Mouse (Mus musculus) heart, postnatal 0 days (tissue): ENCODE measurements around the gene Schip1. TPM values are rescaled to one million over a fixed set of nuclear protein-coding genes. Genes with fewer than 3 reads are reported as not detected.

ENCODE experiments used
- ATAC-seq: fragments of 200-750 bp; cut with Nextera tagmentation; 2 replicates; pipeline ENCODE4 v1.8.0; 2017; ENCODE audit warnings: low read depth, moderate number of reproducible peaks, moderate library complexity; ENCODE audit not compliant: insufficient read depth
- DNase-seq: peaks from one replicate; pipeline ENCODE4 v3.0.0-alpha.2; 2016; ENCODE audit warnings: low spot score
- H3K27ac ChIP-seq: fragments of 300-500 bp; sonication (generic); 2 replicates; pipeline ENCODE4 v1.5.1; 2014; ENCODE audit warnings: low read depth, mild to moderate bottlenecking
- H3K27me3 ChIP-seq: fragments of 300-500 bp; sonication (generic); 2 replicates; pipeline ENCODE4 v1.6.1; 2014; ENCODE audit warnings: low read length, mixed read lengths; ENCODE audit not compliant: control insufficient read depth, insufficient read depth
- H3K36me3 ChIP-seq: fragments of 300-500 bp; sonication (generic); replicated peaks from 2 replicates; pipeline ENCODE4 v1.6.1; 2014; ENCODE audit warnings: low read length, mixed read lengths; ENCODE audit not compliant: control insufficient read depth, insufficient read depth
- H3K4me1 ChIP-seq: fragments of 300-500 bp; sonication (generic); 2 replicates; pipeline ENCODE4 v1.6.1; 2014; ENCODE audit warnings: antibody characterized with exemption; ENCODE audit not compliant: control insufficient read depth, insufficient read depth
- H3K4me2 ChIP-seq: fragments of 300-500 bp; sonication (generic); 2 replicates; pipeline ENCODE4 v1.6.1; 2014; ENCODE audit warnings: low read depth, mild to moderate bottlenecking, low read length, moderate library complexity
- H3K4me3 ChIP-seq: fragments of 300-500 bp; sonication (generic); 2 replicates; pipeline ENCODE4 v1.5.1; 2014; ENCODE audit warnings: low read depth, low read length
- H3K9ac ChIP-seq: fragments of 300-500 bp; sonication (generic); replicated peaks from 2 replicates; pipeline ENCODE4 v1.6.1; 2014; ENCODE audit warnings: low read depth, low read length, mixed read lengths
- H3K9me3 ChIP-seq: fragments of 300-500 bp; sonication (generic); replicated peaks from 2 replicates; pipeline ENCODE4 v1.6.1; 2016; ENCODE audit warnings: low read length; ENCODE audit not compliant: control insufficient read depth
- CTCF ChIP-seq: IDR thresholded peaks from 2 replicates; pipeline ENCODE4 v1.5.1; 2016; ENCODE audit warnings: antibody characterized with exemption, control low read depth, low read depth
- EP300 ChIP-seq: IDR thresholded peaks from 2 replicates; pipeline ENCODE4 v1.6.1; 2016; ENCODE audit warnings: antibody characterized with exemption, low read depth
- WGBS: fragments of 180-500 bp; shearing (Covaris S2); extraction: QIAGEN DNeasy Blood & Tissue Kit; methylation state at CpG from one replicate; pipeline ENCODE4 v1.1.7; 2014; 5-methylcytosine and 5-hydroxymethylcytosine counted together
- polyA plus RNA-seq: library from polyadenylated mRNA; unstranded; fragments of >200 nt; fragmentation: Nextera tagmentation; extraction: Ambion mirVana; gene quantifications from 2 replicates; pipeline ENCODE4 v1.2.1, GENCODE M21; 2015
- total RNA-seq: library from RNA; depleted of rRNA; stranded (reverse); fragments of >200 nt; gene quantifications from 2 replicates; pipeline ENCODE4 v1.2.3, GENCODE M21; 2014; ENCODE audit warnings: low replicate concordance

Gene Schip1
- total and polyA plus RNA-seq, 2 experiments from 2014 or later = 58.4 to 74.3 TPM

GRCm38 (mm10) chr3:68271881-68272280, 207.3 kb downstream of the Schip1 start:
- no peak overlapping the region for H3K4me3 ChIP-seq
- H3K27ac ChIP-seq = no peak overlapping the region
- H3K27me3 ChIP-seq = no peaks in the 10 kb centered on the region
- ATAC-seq = no peak
- H3K4me1 ChIP-seq = no peaks in the 10 kb centered on the region
- 76% methylated on average over 3 of the region's 3 CpGs for WGBS
- no peak overlapping the region for H3K9ac ChIP-seq
- DNase-seq = no peak
- TF ChIP-seq CTCF (no peak), EP300 (no peak)
- no peak overlapping the region for H3K4me2 ChIP-seq
- H3K36me3 ChIP-seq = no peaks in the 10 kb centered on the region
- no peaks in the 10 kb centered on the region for H3K9me3 ChIP-seq

DNA sequence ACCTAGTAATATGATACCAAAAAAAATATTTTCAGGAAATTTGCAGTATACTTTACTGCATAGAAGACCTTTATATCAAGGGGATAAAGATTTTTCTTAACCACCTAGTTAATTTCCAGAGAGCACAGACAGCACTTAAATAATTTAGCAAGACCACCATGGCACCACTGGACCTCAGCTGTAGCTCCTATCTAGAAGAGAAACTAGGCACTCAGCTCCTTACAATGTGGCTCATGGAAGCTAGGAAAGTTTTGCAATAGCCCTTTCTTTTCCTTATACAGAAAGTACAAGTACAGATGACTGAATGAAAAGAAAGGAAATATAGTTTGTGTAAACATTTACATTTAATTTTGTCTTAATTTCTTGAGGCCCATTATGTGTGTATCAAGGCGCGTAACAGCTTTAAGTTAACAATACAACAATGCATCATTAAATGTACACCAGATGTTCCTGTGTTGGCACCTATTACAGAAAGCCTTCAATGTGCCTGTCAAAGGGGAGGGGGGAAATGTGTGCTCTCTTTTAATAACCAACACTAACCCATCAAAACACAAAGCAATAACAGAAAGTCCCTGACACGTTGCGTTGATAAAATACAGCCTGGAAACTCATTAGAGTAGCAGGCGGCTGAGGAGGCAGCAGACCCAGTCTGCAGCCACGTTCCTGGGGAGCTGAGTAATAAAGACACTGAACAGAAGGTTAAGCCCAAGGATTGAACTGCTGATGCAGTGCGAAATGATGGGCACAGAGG, 218.4 kb downstream of the Schip1 start:
- no peaks in the 10 kb centered on the region for H3K9me3 ChIP-seq
- no peak overlapping the region for H3K9ac ChIP-seq
- TF ChIP-seq CTCF = no peak
- H3K4me2 ChIP-seq = no peak overlapping the region
- no peak overlapping the region for H3K27ac ChIP-seq
- WGBS = 56% methylated on average over 7 of the region's 7 CpGs
- no peak for ATAC-seq
- no peak overlapping the region for H3K4me3 ChIP-seq
- no peaks in the 10 kb centered on the region for H3K4me1 ChIP-seq
- no peaks in the 10 kb centered on the region for H3K27me3 ChIP-seq
- no peak for DNase-seq
- no peaks in the 10 kb centered on the region for H3K36me3 ChIP-seq

DNA sequence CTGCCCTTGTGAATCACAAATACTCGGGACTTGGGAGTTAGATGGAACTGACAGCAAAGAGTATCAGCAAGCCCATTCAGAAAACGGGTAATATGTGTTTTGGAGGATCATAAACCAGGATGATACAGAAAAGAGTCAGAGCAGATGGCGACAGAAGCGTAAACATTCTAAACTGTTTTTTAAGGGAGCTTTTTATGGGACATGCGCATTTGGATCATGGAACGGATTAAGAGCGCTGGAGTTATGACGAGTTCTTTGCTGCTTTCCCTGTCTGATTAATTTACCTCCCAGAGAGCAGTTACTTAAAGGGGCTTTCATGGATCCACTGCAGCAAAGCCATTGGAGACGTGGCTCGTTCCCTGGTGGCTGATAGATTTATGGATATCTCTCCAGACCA, 219.0 kb downstream of the Schip1 start:
- ATAC-seq = no peak
- H3K4me2 ChIP-seq = no peak overlapping the region

DNA sequence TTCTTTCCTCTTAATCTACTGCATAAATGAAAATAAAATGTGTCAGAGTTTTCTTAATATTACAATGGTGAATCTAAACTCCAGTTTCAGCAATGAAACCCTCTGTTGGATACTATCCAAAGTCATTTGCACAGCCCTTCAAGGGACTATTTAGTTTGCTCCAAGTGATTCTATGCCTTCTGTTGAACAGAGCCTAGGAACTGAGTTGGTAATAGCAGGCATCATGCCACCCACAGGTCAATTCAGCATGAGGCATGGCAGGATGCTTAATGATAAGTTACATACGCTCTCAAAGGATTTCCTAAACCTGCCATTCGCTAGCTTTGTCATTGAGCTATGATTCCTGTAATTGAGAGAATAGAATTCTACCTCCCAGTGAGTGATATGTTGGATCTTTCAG, 219.9 kb downstream of the Schip1 start:
- no peak for DNase-seq
- H3K4me3 ChIP-seq = no peak overlapping the region
- 71% methylated on average over 2 of the region's 2 CpGs for WGBS
- no peaks in the 10 kb centered on the region for H3K4me1 ChIP-seq
- H3K4me2 ChIP-seq = no peak overlapping the region
- H3K9ac ChIP-seq = no peak overlapping the region
- no peaks in the 10 kb centered on the region for H3K36me3 ChIP-seq
- no peak for ATAC-seq
- H3K27me3 ChIP-seq = no peaks in the 10 kb centered on the region
- H3K9me3 ChIP-seq = no peaks in the 10 kb centered on the region
- TF ChIP-seq CTCF (no peak), EP300 (no peak)
- no peak overlapping the region for H3K27ac ChIP-seq

More for the DNA sequence above, 219.0 kb downstream of the Schip1 start:
- Histone ChIP-seq H3K27ac (no peak overlapping the region), H3K27me3 (no peaks in the 10 kb centered on the region), H3K36me3 (no peaks in the 10 kb centered on the region), H3K9ac (no peak overlapping the region), H3K9me3 (no peaks in the 10 kb centered on the region), H3K4me3 (no peak overlapping the region), H3K4me1 (no peaks in the 10 kb centered on the region)
- DNase-seq = no peak
- WGBS = 72% methylated on average over 10 of the region's 10 CpGs
- TF ChIP-seq CTCF (no peak), EP300 (no peak)

- ATAC-seq = no peak
- H3K4me1 ChIP-seq = no peaks in the 10 kb centered on the region
These were observed 232.2 kb downstream of the Schip1 start for GRCm38 (mm10) chr3:68296752-68297151.

GRCm38 (mm10) chr3:68305647-68306046, 241.0 kb downstream of the Schip1 start:
- WGBS = 0% methylated on average over 1 of the region's 1 CpGs
- Histone ChIP-seq H3K27me3 (no peaks in the 10 kb centered on the region), H3K4me1 (no peaks in the 10 kb centered on the region), H3K9me3 (no peaks in the 10 kb centered on the region), H3K36me3 (no peaks in the 10 kb centered on the region), H3K4me3 (no peak overlapping the region), H3K9ac (no peak overlapping the region), H3K27ac (no peak overlapping the region), H3K4me2 (no peak overlapping the region)
- no peak for ATAC-seq
- TF ChIP-seq CTCF = no peak
- TF ChIP-seq EP300 = no peak
- no peak for DNase-seq

More at GRCm38 (mm10) chr3:68296752-68297151, 232.2 kb downstream of the Schip1 start:
- Histone ChIP-seq H3K27me3 (no peaks in the 10 kb centered on the region), H3K36me3 (no peaks in the 10 kb centered on the region), H3K9me3 (no peaks in the 10 kb centered on the region), H3K27ac (no peak overlapping the region), H3K4me3 (no peak overlapping the region), H3K4me2 (no peak overlapping the region), H3K9ac (no peak overlapping the region)
- no peak for TF ChIP-seq EP300
- TF ChIP-seq CTCF = no peak
- no peak for DNase-seq
- 87% methylated on average over 7 of the region's 7 CpGs for WGBS
